Mouse (Mus musculus) liver, embryonic 14 days (tissue): ENCODE measurements around the gene Rbmy. TPM values are rescaled to one million over a fixed set of nuclear protein-coding genes. Genes with fewer than 3 reads are reported as not detected.

ENCODE experiments used
- polyA plus RNA-seq: library from polyadenylated mRNA; depleted of rRNA; stranded (reverse); fragments of >200 nt; gene quantifications from 2 replicates; pipeline ENCODE4 v1.2.3, GENCODE M21; 2012; rRNA removed

Rbmy gene
- polyA plus RNA-seq = not detected in 2 replicates

GRCm38 (mm10) chrY:2830380-2830779 lies at the start of gene Rbmy, which contains the start of gene Gm10256:
Gene Rbmy (plus strand): TSS chrY:2830680.
Gene Gm10256 (plus strand): TSS chrY:2830699.

DNA sequence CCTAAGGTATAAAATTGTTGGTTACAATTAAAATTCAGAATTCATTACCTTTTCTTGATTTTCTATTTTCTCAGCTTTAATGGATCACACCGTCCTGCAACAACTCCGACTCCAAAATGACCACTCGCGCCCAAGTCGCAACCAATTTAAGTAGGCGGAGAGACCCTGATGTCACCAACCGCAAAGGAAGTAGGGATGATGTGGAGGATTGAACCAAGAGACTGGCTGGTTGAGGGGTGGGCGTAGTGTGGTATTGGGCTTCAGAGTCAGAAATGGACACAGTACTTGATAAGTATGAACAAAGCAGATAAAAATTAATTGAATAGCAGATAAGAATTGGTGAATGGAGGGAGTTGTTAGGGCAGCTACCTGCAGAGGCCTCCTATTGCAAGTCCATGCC lies 34.4 kb upstream of the Rbmy start, which contains the start of gene Gm4064:
TSS of gene Gm4064 (minus strand) at position 101 of the 400 bp plus-strand sequence.

Other genes starting within 250 kb of the Rbmy start
- gene H2al2c, start 231.6 kb upstream of the Rbmy start, polyA plus RNA-seq = not detected in 2 replicates
- gene Sry, start 167.0 kb upstream of the Rbmy start, polyA plus RNA-seq = not detected in 2 replicates
- not detected in 2 replicates for gene H2al2b, start 110.0 kb upstream of the Rbmy start, polyA plus RNA-seq
- gene Gm4064, start 34.5 kb upstream of the Rbmy start, polyA plus RNA-seq = not detected in 2 replicates
- not detected in 2 replicates for gene Gm10256, start within 50 bp of the Rbmy start, polyA plus RNA-seq
- 0.01 TPM in 1 of 2 replicates, not detected in the other for gene Gm10352, start 70.3 kb downstream of the Rbmy start, polyA plus RNA-seq
- not detected in 2 replicates for gene Gm29289, start 101.9 kb downstream of the Rbmy start, polyA plus RNA-seq